Mouse (Mus musculus) liver, embryonic 16.5 days (tissue): ENCODE results near the gene Ly6g6e. TPM values are rescaled to one million over a fixed set of nuclear protein-coding genes. Genes with fewer than 3 reads are reported as not detected.

Experiments used
- polyA plus RNA-seq: library from polyadenylated mRNA; unstranded; fragments of >200 nt; fragmentation: Nextera tagmentation; extraction: Ambion mirVana; gene quantifications from 2 replicates; pipeline ENCODE4 v1.2.1, GENCODE M21; 2015

Gene Ly6g6e
- polyA plus RNA-seq, 1 experiment from 2014 or later, result 0.17 TPM

Other genes starting within 250 kb of the Ly6g6e start
- 10.7 and 11.7 TPM in 2 replicates for gene Stk19, start 240.0 kb upstream of the Ly6g6e start, polyA plus RNA-seq
- 25.6 and 27.6 TPM in 2 replicates for gene Dxo, start 239.9 kb upstream of the Ly6g6e start, polyA plus RNA-seq
- 24.8 and 27.3 TPM in 2 replicates for gene Skiv2l, start 226.7 kb upstream of the Ly6g6e start, polyA plus RNA-seq
- gene Nelfe, start 226.5 kb upstream of the Ly6g6e start, polyA plus RNA-seq, result 41.4 and 42.3 TPM in 2 replicates
- 384 and 472 TPM in 2 replicates for gene Cfb, start 214.4 kb upstream of the Ly6g6e start, polyA plus RNA-seq
- gene Zbtb12, start 197.4 kb upstream of the Ly6g6e start, polyA plus RNA-seq, result 0.26 and 0.37 TPM in 2 replicates
- not detected in 2 replicates for gene Gm20547, start 194.9 kb upstream of the Ly6g6e start, polyA plus RNA-seq
- 30.6 and 33.9 TPM in 2 replicates for gene C2, start 178.6 kb upstream of the Ly6g6e start, polyA plus RNA-seq
- 12.4 and 15.2 TPM in 2 replicates for gene Ehmt2, start 178.4 kb upstream of the Ly6g6e start, polyA plus RNA-seq
- 2.6 and 3.6 TPM in 2 replicates for gene Slc44a4, start 162.4 kb upstream of the Ly6g6e start, polyA plus RNA-seq
- 17.8 and 20.6 TPM in 2 replicates for gene Neu1, start 145.6 kb upstream of the Ly6g6e start, polyA plus RNA-seq
- 0.05 TPM in 1 of 2 replicates, not detected in the other for gene Hspa1b, start 117.7 kb upstream of the Ly6g6e start, polyA plus RNA-seq
- not detected in 2 replicates for gene Gm20481, start 107.0 kb upstream of the Ly6g6e start, polyA plus RNA-seq
- gene Hspa1a, start 104.7 kb upstream of the Ly6g6e start, polyA plus RNA-seq, result 0.87 and 1.5 TPM in 2 replicates
- gene Hspa1l, start 104.2 kb upstream of the Ly6g6e start, polyA plus RNA-seq, result 0.21 and 0.27 TPM in 2 replicates
- 97.6 and 103 TPM in 2 replicates for gene Lsm2, start 95.0 kb upstream of the Ly6g6e start, polyA plus RNA-seq
- 82.2 and 90.1 TPM in 2 replicates for gene Vars, start 75.9 kb upstream of the Ly6g6e start, polyA plus RNA-seq
- 0.09 and 0.13 TPM in 2 replicates for gene Vwa7, start 60.3 kb upstream of the Ly6g6e start, polyA plus RNA-seq
- gene Sapcd1, start 48.9 kb upstream of the Ly6g6e start, polyA plus RNA-seq, result 2.2 and 2.6 TPM in 2 replicates
- gene Msh5, start 30.2 kb upstream of the Ly6g6e start, polyA plus RNA-seq, result 4.2 and 4.6 TPM in 2 replicates
- 112 and 121 TPM in 2 replicates for gene Clic1, start 26.9 kb upstream of the Ly6g6e start, polyA plus RNA-seq
- 16.3 and 18.1 TPM in 2 replicates for gene Ddah2, start 17.9 kb upstream of the Ly6g6e start, polyA plus RNA-seq
- 0.24 and 0.37 TPM in 2 replicates for gene Ly6g6c, start 11.5 kb upstream of the Ly6g6e start, polyA plus RNA-seq
- 3.4 and 4.5 TPM in 2 replicates for gene Mpig6b, start 10.7 kb upstream of the Ly6g6e start, polyA plus RNA-seq
- 0.55 and 0.77 TPM in 2 replicates for gene Ly6g6d, start 1.2 kb downstream of the Ly6g6e start, polyA plus RNA-seq
- 4.0 and 5.7 TPM in 2 replicates for gene Ly6g6f, start 8.7 kb downstream of the Ly6g6e start, polyA plus RNA-seq
- gene Abhd16a, start 12.4 kb downstream of the Ly6g6e start, polyA plus RNA-seq, result 47.4 and 52.1 TPM in 2 replicates
- gene Ly6g5c, start 31.4 kb downstream of the Ly6g6e start, polyA plus RNA-seq, result not detected in 2 replicates
- gene Ly6g5b, start 38.5 kb downstream of the Ly6g6e start, polyA plus RNA-seq, result 0.33 and 0.35 TPM in 2 replicates
- gene Gpank1, start 44.6 kb downstream of the Ly6g6e start, polyA plus RNA-seq, result 12.4 and 12.9 TPM in 2 replicates
- 115 and 123 TPM in 2 replicates for gene Csnk2b, start 45.2 kb downstream of the Ly6g6e start, polyA plus RNA-seq
- 2.7 TPM in 2 replicates for gene D17H6S53E, start 49.5 kb downstream of the Ly6g6e start, polyA plus RNA-seq
- gene Apom, start 55.1 kb downstream of the Ly6g6e start, polyA plus RNA-seq, result 959 and 972 TPM in 2 replicates
- 19.7 and 21.4 TPM in 2 replicates for gene Bag6, start 58.3 kb downstream of the Ly6g6e start, polyA plus RNA-seq
- 38.4 and 45.0 TPM in 2 replicates for gene Prrc2a, start 88.0 kb downstream of the Ly6g6e start, polyA plus RNA-seq
- 22.8 and 23.2 TPM in 2 replicates for gene Aif1, start 99.2 kb downstream of the Ly6g6e start, polyA plus RNA-seq
- gene Lst1, start 111.5 kb downstream of the Ly6g6e start, polyA plus RNA-seq, result 38.8 and 41.4 TPM in 2 replicates
- gene Ltb, start 117.5 kb downstream of the Ly6g6e start, polyA plus RNA-seq, result 1.2 and 2.4 TPM in 2 replicates
- 0.36 and 0.48 TPM in 2 replicates for gene Tnf, start 125.1 kb downstream of the Ly6g6e start, polyA plus RNA-seq
- gene Lta, start 128.4 kb downstream of the Ly6g6e start, polyA plus RNA-seq, result not detected in 2 replicates
- not detected in 2 replicates for gene Gm16181, start 143.9 kb downstream of the Ly6g6e start, polyA plus RNA-seq
- 0.58 and 1.0 TPM in 2 replicates for gene Atp6v1g2, start 156.8 kb downstream of the Ly6g6e start, polyA plus RNA-seq
- 2.8 and 2.9 TPM in 2 replicates for gene Nfkbil1, start 158.9 kb downstream of the Ly6g6e start, polyA plus RNA-seq
- gene Ddx39b, start 164.8 kb downstream of the Ly6g6e start, polyA plus RNA-seq, result 128 and 133 TPM in 2 replicates
- gene H2-D1, start 185.8 kb downstream of the Ly6g6e start, polyA plus RNA-seq, result 98.3 and 107 TPM in 2 replicates
- gene H2-Q1, start 243.5 kb downstream of the Ly6g6e start, polyA plus RNA-seq, result 0.56 and 0.77 TPM in 2 replicates